26 mouse cellular contexts compared by ENCODE assay signal in genomic region chr16:85124649-85125048, GRCm38 (mm10). TPM values are rescaled to one million over a fixed set of nuclear protein-coding genes. Genes with fewer than 3 reads are reported as not detected.
DNase-seq lines count a peak whose midpoint lies in the region; ATAC-seq and TF ChIP-seq lines count a peak whose summit lies in the region.
"Had no signal": no experiment of that assay in that cellular context is flagged by ENCODE, and none has a peak within 500 bp of the region (broad histone marks: within the 10 kb centered on the region; RNA-seq: fewer than 3 reads in every experiment).

No protein-coding gene starts in this region.

- H3K9ac ChIP-seq in hindbrain, embryonic 13.5 days: no peak overlapping the region
- H3K9ac ChIP-seq in hindbrain, postnatal 0 days (replicated peaks; ENCODE audit: low read length): no peak overlapping the region
- H3K9ac ChIP-seq in lung, postnatal 0 days (replicated peaks; ENCODE audit: low read depth): no peak overlapping the region
- H3K9ac ChIP-seq in forebrain, embryonic 12.5 days: no peak overlapping the region
- H3K9ac ChIP-seq: embryonic facial prominence, embryonic 15.5 days; heart, embryonic 15.5 days; hindbrain, embryonic 15.5 days had no signal

- peaks cover 25% of the 10 kb centered on the region for H3K4me1 ChIP-seq in hindbrain, embryonic 13.5 days (replicated peaks)
- peaks cover 16% of the 10 kb centered on the region for H3K4me1 ChIP-seq in hindbrain, postnatal 0 days (ENCODE audit: insufficient read depth, low read length)
- peaks cover 17% of the 10 kb centered on the region; the same call in 1 of the 2 replicates for H3K4me1 ChIP-seq in lung, postnatal 0 days (ENCODE audit: insufficient read depth, low read depth, low read length)
- peaks cover 20% of the 10 kb centered on the region for H3K4me1 ChIP-seq in forebrain, embryonic 12.5 days

- no peak overlapping the region for H3K4me3 ChIP-seq in hindbrain, embryonic 13.5 days
- no peak overlapping the region for H3K4me3 ChIP-seq in hindbrain, postnatal 0 days (ENCODE audit: low read length)
- H3K4me3 ChIP-seq in lung, postnatal 0 days (ENCODE audit: low read depth, low read length): no peak overlapping the region
- no peak overlapping the region for H3K4me3 ChIP-seq in forebrain, embryonic 12.5 days (replicated peaks)
- H3K4me3 ChIP-seq: embryonic facial prominence, embryonic 15.5 days; erythroblast, embryonic 14.5 days; forebrain, embryonic 10.5 days; heart, adult 2 months; heart, embryonic 15.5 days; hindbrain, embryonic 10.5 days; hindbrain, embryonic 15.5 days had no signal

- no peak overlapping the region for H3K4me2 ChIP-seq in hindbrain, embryonic 13.5 days
- no peak overlapping the region for H3K4me2 ChIP-seq in hindbrain, postnatal 0 days (ENCODE audit: low read depth, low read length)
- no peak overlapping the region for H3K4me2 ChIP-seq in lung, postnatal 0 days (replicated peaks; ENCODE audit: low read depth, low read length)
- H3K4me2 ChIP-seq in forebrain, embryonic 12.5 days: no peak overlapping the region
- H3K4me2 ChIP-seq: embryonic facial prominence, embryonic 15.5 days; heart, embryonic 11.5 days; heart, embryonic 15.5 days; hindbrain, embryonic 15.5 days had no signal

- H3K27ac ChIP-seq in hindbrain, embryonic 13.5 days: peak overlapping the region; percentile 40; the same call in 1 of the 2 replicates
- H3K27ac ChIP-seq in hindbrain, postnatal 0 days: no peak overlapping the region
- H3K27ac ChIP-seq in lung, postnatal 0 days (ENCODE audit: low read length): no peak overlapping the region
- H3K27ac ChIP-seq in forebrain, embryonic 12.5 days: no peak overlapping the region
- H3K27ac ChIP-seq: embryonic facial prominence, embryonic 15.5 days; forebrain, embryonic 10.5 days; heart, adult 2 months; heart, embryonic 15.5 days; hindbrain, embryonic 10.5 days; hindbrain, embryonic 15.5 days had no signal

- 90% methylated on average over 4 of the region's 4 CpGs for WGBS in hindbrain, embryonic 13.5 days
- 91% methylated on average over 4 of the region's 4 CpGs for WGBS in hindbrain, postnatal 0 days
- WGBS in lung, postnatal 0 days: 88% methylated on average over 4 of the region's 4 CpGs
- WGBS in forebrain, embryonic 12.5 days: 89% methylated on average over 4 of the region's 4 CpGs

- TF ChIP-seq CTCF in hindbrain, postnatal 0 days (IDR thresholded peaks at IDR 0.05; ENCODE audit: low read depth): no peak
- TF ChIP-seq CTCF in lung, postnatal 0 days (IDR thresholded peaks at IDR 0.05): no peak

- no peaks in the 10 kb centered on the region for H3K9me3 ChIP-seq in hindbrain, embryonic 13.5 days
- H3K9me3 ChIP-seq in hindbrain, postnatal 0 days (ENCODE audit: low read length): no peaks in the 10 kb centered on the region
- no peaks in the 10 kb centered on the region for H3K9me3 ChIP-seq in lung, postnatal 0 days (ENCODE audit: low read length)
- H3K9me3 ChIP-seq in forebrain, embryonic 12.5 days: no peaks in the 10 kb centered on the region
- H3K9me3 ChIP-seq: embryonic facial prominence, embryonic 15.5 days; heart, embryonic 15.5 days; hindbrain, embryonic 15.5 days had no signal

- no peak for ATAC-seq in hindbrain, embryonic 13.5 days (ENCODE audit: low FRiP score)
- no peak for ATAC-seq in hindbrain, postnatal 0 days
- ATAC-seq in lung, postnatal 0 days: no peak
- ATAC-seq in neutrophil, adult 5-6 weeks (ENCODE audit: extremely low read depth, insufficient number of reproducible peaks, low FRiP score, poor library complexity, severe bottlenecking): peak; percentile 51; the same call in 1 of the 2 replicates
- no peak for ATAC-seq in forebrain, embryonic 12.5 days (ENCODE audit: low FRiP score)
- ATAC-seq: CD4-positive, CD25-positive, alpha-beta regulatory T cell, adult 4 months; forebrain, embryonic 16.5 days; inflammation-experienced regulatory T-cells, adult 6 months had no signal

- TF ChIP-seq EP300 in lung, postnatal 0 days (IDR thresholded peaks at IDR 0.05): no peak

- DNase-seq in hindbrain, postnatal 0 days (ENCODE audit: low spot score): no peak
- peak; percentile 45 for DNase-seq in lung, postnatal 0 days (ENCODE audit: low spot score)
- no peak for DNase-seq in lung, adult 18-20 months
- no peak for DNase-seq in MN1 (ENCODE audit: low spot score)
- DNase-seq: adrenal gland, postnatal 14 days; B cell, adult 2 months; cerebellum, adult 2 months; cerebellum, postnatal 14 days; embryo, embryonic 11 days; gastrocnemius, postnatal 10 days; heart, adult 2 months; heart, postnatal 14 days had no signal

- H3K36me3 ChIP-seq in hindbrain, embryonic 13.5 days: peaks cover 12% of the 10 kb centered on the region; the same call in 1 of the 2 replicates
- H3K36me3 ChIP-seq in hindbrain, postnatal 0 days (ENCODE audit: insufficient read depth, low read length): 0 out of 2 replicates have a peak, but pooled peaks cover 2% of the 10 kb centered on the region
- no peaks in the 10 kb centered on the region for H3K36me3 ChIP-seq in lung, postnatal 0 days (ENCODE audit: insufficient read depth, low read length)
- peaks cover 8% of the 10 kb centered on the region; the same call in 1 of the 2 replicates for H3K36me3 ChIP-seq in forebrain, embryonic 12.5 days (replicated peaks)
- H3K36me3 ChIP-seq: embryonic facial prominence, embryonic 15.5 days; G1E had no signal

- no peaks in the 10 kb centered on the region for H3K27me3 ChIP-seq in hindbrain, embryonic 13.5 days
- no peaks in the 10 kb centered on the region for H3K27me3 ChIP-seq in hindbrain, postnatal 0 days (ENCODE audit: insufficient read depth, low read length)
- H3K27me3 ChIP-seq in lung, postnatal 0 days (replicated peaks; ENCODE audit: insufficient read depth, low read length): no peaks in the 10 kb centered on the region
- no peaks in the 10 kb centered on the region for H3K27me3 ChIP-seq in forebrain, embryonic 12.5 days
- H3K27me3 ChIP-seq: embryonic facial prominence, embryonic 15.5 days; heart, embryonic 15.5 days; hindbrain, embryonic 15.5 days had no signal

RNA-seq across cellular contexts. Expression of gene App, which starts 48.9 kb away (rescaled TPM):
- polyA plus RNA-seq in hindbrain, embryonic 13.5 days (2015; fragmentation: Nextera tagmentation; extraction: Ambion mirVana): 338 and 343 TPM in 2 replicates
- total RNA-seq in hindbrain, postnatal 0 days (2014; rRNA removed): 526 and 585 TPM in 2 replicates
- polyA plus RNA-seq in hindbrain, postnatal 0 days (2015; fragmentation: Nextera tagmentation; extraction: Ambion mirVana): 487 and 498 TPM in 2 replicates
- polyA plus RNA-seq in lung, postnatal 0 days (2015; fragmentation: Nextera tagmentation; extraction: Ambion mirVana): 425 and 457 TPM in 2 replicates
- total RNA-seq in neutrophil, adult 5-6 weeks (2017): 130 and 135 TPM in 2 replicates
- polyA plus RNA-seq in forebrain, embryonic 12.5 days (2016; fragmentation: Nextera tagmentation; extraction: Ambion mirVana): 166 and 171 TPM in 2 replicates
- polyA plus RNA-seq: G1E had no signal
